Mouse (Mus musculus) ES-E14 (cell line): ENCODE data around the gene Crlf1. TPM values are rescaled to one million over a fixed set of nuclear protein-coding genes. Genes with fewer than 3 reads are reported as not detected.

ENCODE experiments used
- DNase-seq: peaks from one replicate; pipeline ENCODE4 v3.0.0-alpha.2; 2013; ENCODE audit warnings: low read depth, low spot score
- H3K27ac ChIP-seq: 2 replicates; pipeline ENCODE4 v1.5.1; 2012; ENCODE audit warnings: low read depth, mild to moderate bottlenecking, low read length, moderate library complexity, mixed read lengths; ENCODE audit not compliant: poor library complexity, insufficient read depth, severe bottlenecking
- H3K36me3 ChIP-seq: 2 replicates; pipeline ENCODE4 v1.6.1; 2012; ENCODE audit warnings: mild to moderate bottlenecking, low read length, moderate library complexity, mixed read lengths; ENCODE audit not compliant: control insufficient read depth, poor library complexity, insufficient read depth, severe bottlenecking
- H3K4me1 ChIP-seq, 2 experiments: fragments of 150-350 bp in 1 of 2; sonication (generic) in 1 of 2; 2 replicates each; pipeline ENCODE4 v1.6.1; 2012; ENCODE audit warnings: low read length in 2 of 2, mild to moderate bottlenecking in 1 of 2, mixed read lengths in 1 of 2; ENCODE audit not compliant: control insufficient read depth in 2 of 2, insufficient read depth in 2 of 2, poor library complexity in 1 of 2
- H3K4me3 ChIP-seq, 2 experiments: fragments of 150-350 bp in 1 of 2; sonication (generic) in 1 of 2; 2 replicates each; pipeline ENCODE4 v1.5.1; 2012; ENCODE audit warnings: low read length in 2 of 2, low read depth in 1 of 2, mild to moderate bottlenecking in 1 of 2, mixed read lengths in 1 of 2; ENCODE audit not compliant: insufficient read depth in 1 of 2, poor library complexity in 1 of 2, severe bottlenecking in 1 of 2
- H3K9ac ChIP-seq: 2 replicates; pipeline ENCODE4 v1.6.1; 2012; ENCODE audit warnings: low read depth, mild to moderate bottlenecking, low read length, mixed read lengths; ENCODE audit not compliant: poor library complexity, insufficient read depth, severe bottlenecking
- H3K9me3 ChIP-seq: fragments of 150-350 bp; sonication (generic); 2 replicates; pipeline ENCODE4 v1.6.1; 2012; ENCODE audit warnings: low read depth, mild to moderate bottlenecking, low read length; ENCODE audit not compliant: control insufficient read depth, insufficient read depth
- CHD2 ChIP-seq: IDR thresholded peaks from 2 replicates; pipeline ENCODE4 v1.6.1; 2014; ENCODE audit warnings: mild to moderate bottlenecking, low read depth, low read length, inconsistent platforms
- HCFC1 ChIP-seq: IDR thresholded peaks from 2 replicates; pipeline ENCODE4 v1.6.1; 2012; ENCODE audit warnings: low read length, inconsistent platforms, borderline replicate concordance; ENCODE audit not compliant: insufficient read depth
- MAFK ChIP-seq: IDR thresholded peaks from 2 replicates; pipeline ENCODE4 v1.6.1; 2014; ENCODE audit warnings: mild to moderate bottlenecking, low read depth, low read length, inconsistent platforms; ENCODE audit not compliant: insufficient read depth
- ZC3H11A ChIP-seq: IDR thresholded peaks from 2 replicates; pipeline ENCODE4 v1.6.1; 2012; ENCODE audit warnings: low read depth, mild to moderate bottlenecking, inconsistent platforms, low read length, borderline replicate concordance
- ZNF384 ChIP-seq: IDR thresholded peaks from 2 replicates; pipeline ENCODE4 v1.6.1; 2012; ENCODE audit warnings: low read depth, low read length, inconsistent platforms
- in situ Hi-C, 2 experiments: fragments of 600-800 bp; cut with MboI; formaldehyde crosslinking; loops; one replicate each; pipeline ENCODE4 v1.15.1; 2025; ENCODE audit warnings: low sequenced_read_pairs in 2 of 2, inconsistent platforms in 1 of 2; ENCODE audit not compliant: unreplicated experiment in 2 of 2
- total RNA-seq: library from RNA; depleted of rRNA; stranded (reverse); fragments of 300-350 nt; gene quantifications from 2 replicates; pipeline ENCODE4 v1.2.3, GENCODE M21; 2012

Gene Crlf1
- total RNA-seq, 1 experiment = 29.3 TPM

DNA sequence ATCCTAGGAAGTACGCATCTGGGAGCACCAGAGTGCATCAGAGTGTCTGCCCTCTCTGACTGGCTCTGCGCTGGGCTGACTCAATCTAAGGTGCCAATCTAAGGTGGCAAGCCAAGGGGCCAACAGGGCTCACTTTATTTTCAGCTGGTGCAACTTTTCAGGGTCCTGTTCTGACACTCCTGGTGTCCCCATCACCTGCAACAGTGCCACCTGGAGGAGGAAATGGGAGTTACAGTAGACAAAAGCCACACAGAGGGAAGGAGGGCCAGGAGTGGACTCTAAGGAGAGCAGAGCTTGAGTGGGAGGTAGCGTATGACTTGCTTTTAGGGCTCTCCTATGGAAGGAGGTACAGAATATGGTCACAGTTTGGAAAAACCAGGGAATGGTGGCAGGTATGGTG lies 11.9 kb downstream of the Crlf1 start:
- TF ChIP-seq ZC3H11A (0 out of 2 replicates have a peak, but pooled peaks have one; percentile 5), HCFC1 (no peak), MAFK (no peak), CHD2 (no peak)
- Histone ChIP-seq H3K27ac (no peak overlapping the region), H3K36me3 (peaks cover 30% of the 10 kb centered on the region), H3K9me3 (no peaks in the 10 kb centered on the region), H3K9ac (no peak overlapping the region), H3K4me3 (no peak overlapping the region), H3K4me1 (peaks cover 7 to 17% of the 10 kb centered on the region in 2 experiments; a peak in 2 of 4 replicates)
- no peak for DNase-seq
- in situ Hi-C loops = no loop called here

DNA sequence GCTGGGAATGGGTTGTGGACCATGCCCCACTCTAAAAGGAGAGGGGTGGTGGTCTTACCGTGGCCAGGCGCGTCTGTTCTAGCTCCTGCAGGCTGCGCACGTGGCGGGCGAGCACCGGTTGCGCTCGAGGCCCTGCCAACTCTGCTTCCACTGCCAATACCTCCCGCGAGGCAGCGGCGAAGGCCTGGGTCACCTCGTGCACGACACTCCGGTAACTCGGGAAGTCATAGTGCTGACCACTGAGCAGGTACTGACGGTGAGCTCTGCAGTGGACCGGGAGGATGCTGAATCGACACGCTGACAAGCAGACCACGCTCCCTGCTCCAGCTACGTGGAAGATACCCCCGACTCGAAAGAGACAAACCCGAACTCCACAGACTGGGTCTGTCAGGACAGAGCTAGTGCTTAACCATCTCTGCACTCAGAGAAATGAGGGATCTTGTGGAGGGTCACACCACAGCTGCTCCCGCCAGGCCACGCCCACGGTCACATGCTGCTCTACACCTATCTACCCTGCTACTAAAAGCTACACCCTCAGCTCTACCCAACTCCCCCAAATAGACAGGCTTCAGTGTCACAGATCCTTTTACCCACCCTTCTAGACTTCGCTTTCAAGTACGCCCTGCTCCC lies 12.9 kb downstream of the Crlf1 start:
- in situ Hi-C loops = no loop called here
- peaks cover 30% of the 10 kb centered on the region for H3K36me3 ChIP-seq
- no peak overlapping the region for H3K27ac ChIP-seq
- no peaks in the 10 kb centered on the region for H3K9me3 ChIP-seq
- DNase-seq = no peak
- H3K9ac ChIP-seq = peak overlapping the region; percentile 51
- TF ChIP-seq CHD2 (no peak), HCFC1 (no peak)
- H3K4me1 ChIP-seq = peaks cover 4 to 13% of the 10 kb centered on the region in 2 experiments; a peak in 2 of 4 replicates
- H3K4me3 ChIP-seq = peak overlapping the region; percentile 89 to 92

DNA sequence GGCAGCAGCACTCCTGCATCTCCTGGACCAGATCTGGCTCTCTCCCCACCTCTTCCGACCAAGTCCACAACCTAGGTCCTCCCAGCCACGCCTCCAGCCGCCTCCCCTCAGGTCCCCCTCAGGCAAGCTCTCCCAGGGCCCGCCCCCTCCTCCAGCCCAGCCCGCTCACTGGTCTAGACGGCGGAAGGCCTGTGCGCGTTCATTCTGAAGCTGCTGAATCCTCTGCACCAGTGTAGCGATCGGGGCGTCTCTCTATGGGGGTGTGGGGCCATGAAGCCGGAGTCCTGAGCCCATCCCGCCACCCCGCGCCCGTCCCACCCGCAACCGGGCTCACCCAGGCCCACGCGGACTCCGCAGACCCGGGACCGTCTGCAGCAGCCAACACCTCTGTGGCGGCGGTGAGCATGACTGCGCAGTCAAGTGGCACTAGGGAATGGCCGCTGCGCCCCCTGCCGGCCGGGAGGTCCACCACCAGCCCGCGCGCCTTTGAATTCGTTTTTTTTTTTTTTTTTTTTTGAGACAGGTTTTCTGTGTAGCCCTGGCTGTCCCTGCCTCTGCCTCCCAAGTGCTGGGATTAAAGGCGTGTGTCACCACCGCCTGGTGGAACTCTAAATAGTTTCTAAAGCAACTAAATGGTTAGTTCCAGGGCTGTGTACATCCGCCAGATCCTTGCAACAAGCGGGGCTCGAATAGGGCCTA lies 13.5 kb downstream of the Crlf1 start, which contains the start of gene Rex1bd:
Gene Rex1bd (minus strand): TSS at position 425 of the 699 bp plus-strand sequence.
- peak within 1 kb of the TSS; percentile 88 for H3K27ac ChIP-seq
- peaks cover 30% of the 10 kb centered on the region for H3K36me3 ChIP-seq
- peak; percentile 98 for TF ChIP-seq ZNF384
- peak; percentile 53 for TF ChIP-seq HCFC1
- no peak for TF ChIP-seq CHD2
- peak; percentile 81 for TF ChIP-seq MAFK
- peak within 1 kb of the TSS; percentile 91 for H3K9ac ChIP-seq
- H3K9me3 ChIP-seq = no peaks in the 10 kb centered on the region
- H3K4me3 ChIP-seq = peak within 1 kb of the TSS; percentile 89 to 92
- peaks cover 0 to 11% of the 10 kb centered on the region in 2 experiments; a peak in 1 of 4 replicates for H3K4me1 ChIP-seq
- peak; percentile 97 for DNase-seq
- in situ Hi-C loops = no loop called here

DNA sequence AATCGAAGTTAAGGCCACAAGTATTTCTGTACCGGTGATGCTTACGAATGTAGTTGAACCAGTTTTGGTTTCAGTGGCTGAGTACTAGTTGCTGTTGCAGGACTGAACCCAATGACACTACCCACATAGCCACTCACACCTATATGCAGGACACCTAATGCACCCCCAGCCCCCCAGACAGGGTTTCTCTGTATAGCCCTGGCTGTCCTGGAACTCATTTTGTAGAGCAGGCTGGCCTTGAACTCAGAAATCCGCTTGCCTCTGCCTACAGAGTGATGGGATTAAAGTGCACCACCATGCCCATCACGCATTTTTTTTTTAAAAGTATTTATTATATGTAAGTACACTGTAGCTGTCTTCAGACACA lies 14.1 kb downstream of the Crlf1 start:
- TF ChIP-seq CHD2 = no peak
- no peak for TF ChIP-seq ZNF384
- no peak for TF ChIP-seq HCFC1
- no peak for TF ChIP-seq MAFK
- no peak for TF ChIP-seq ZC3H11A
- Histone ChIP-seq H3K4me3 (peak overlapping the region; percentile 26 to 89; a peak in 3 of 4 replicates), H3K4me1 (peaks cover 0 to 11% of the 10 kb centered on the region in 2 experiments; a peak in 1 of 4 replicates), H3K36me3 (peaks cover 30% of the 10 kb centered on the region), H3K9me3 (no peaks in the 10 kb centered on the region), H3K27ac (peak overlapping the region; percentile 62; the same call in 1 of the 2 replicates), H3K9ac (peak overlapping the region; percentile 42; the same call in 1 of the 2 replicates)
- in situ Hi-C loops = no loop called here
- DNase-seq = no peak
